Mouse (Mus musculus): Measurements from ENCODE around the gene Idnk. TPM values are rescaled to one million over a fixed set of nuclear protein-coding genes. Genes with fewer than 3 reads are reported as not detected.
"Not testable (repeated sequence)": the region's sequence is repeated elsewhere in the genome, so short reads cannot be mapped to it uniquely, and the experiment has no call there.

Idnk gene
- total and polyA plus RNA-seq, 2 experiments from 2014 or later: 18.4 to 54.3 TPM

- H3K27me3 ChIP-seq (ENCODE audit: insufficient read depth, low read length): no peaks in the 10 kb centered on the region
- no peaks in the 10 kb centered on the region for H3K9me3 ChIP-seq (ENCODE audit: low read length)
- peak overlapping the region; percentile 100 for H3K9ac ChIP-seq (replicated peaks; ENCODE audit: low read length, poor library complexity, severe bottlenecking)
- H3K4me3 ChIP-seq (ENCODE audit: low read depth, low read length): peak overlapping the region; percentile 92
- peak overlapping the region; percentile 87 for H3K4me2 ChIP-seq (ENCODE audit: low read depth, low read length, poor library complexity, severe bottlenecking)
- no peak; the same call in 1 of the 2 replicates for TF ChIP-seq CTCF (IDR thresholded peaks at IDR 0.05)
- H3K36me3 ChIP-seq (ENCODE audit: insufficient read depth, low read length): no peaks in the 10 kb centered on the region
- under 1% methylated on average over 47 of the region's 83 CpGs for WGBS
- 0 out of 2 replicates have a peak, but pooled peaks cover 3% of the 10 kb centered on the region for H3K4me1 ChIP-seq (ENCODE audit: insufficient read depth, low read length)
- H3K27ac ChIP-seq (ENCODE audit: low read depth, low read length): peak overlapping the region; percentile 100
- peak; percentile 98 for DNase-seq (ENCODE audit: low spot score)
- peak; percentile 97 for ATAC-seq (ENCODE audit: low FRiP score)
Observed at GRCm38 (mm10) chr13:58128768-58129671, 28.4 kb upstream of the Idnk start.

- 0 out of 2 replicates have a peak, but pooled peaks cover 3% of the 10 kb centered on the region for H3K4me1 ChIP-seq (ENCODE audit: insufficient read depth, low read length)
- H3K36me3 ChIP-seq (ENCODE audit: insufficient read depth, low read length): no peaks in the 10 kb centered on the region
- ATAC-seq (ENCODE audit: low FRiP score) (no peak), DNase-seq (ENCODE audit: low spot score) (no peak)
- H3K9ac ChIP-seq (replicated peaks; ENCODE audit: low read length, poor library complexity, severe bottlenecking): peak overlapping the region; percentile 100
- H3K27ac ChIP-seq (ENCODE audit: low read depth, low read length): peak overlapping the region; percentile 100
- H3K27me3 ChIP-seq (ENCODE audit: insufficient read depth, low read length): no peaks in the 10 kb centered on the region
- WGBS: 22% methylated on average over 4 of the region's 4 CpGs
- TF ChIP-seq CTCF (IDR thresholded peaks at IDR 0.05): no peak
- no peaks in the 10 kb centered on the region for H3K9me3 ChIP-seq (ENCODE audit: low read length)
- peak overlapping the region; percentile 92 for H3K4me3 ChIP-seq (ENCODE audit: low read depth, low read length)
- peak overlapping the region; percentile 87 for H3K4me2 ChIP-seq (ENCODE audit: low read depth, low read length, poor library complexity, severe bottlenecking)
Observed at GRCm38 (mm10) chr13:58129687-58130246, 27.7 kb upstream of the Idnk start.

GRCm38 (mm10) chr13:58131692-58132091 lies 25.8 kb upstream of the Idnk start:
- Histone ChIP-seq H3K9ac (replicated peaks; ENCODE audit: low read length, poor library complexity, severe bottlenecking) (no peak overlapping the region), H3K9me3 (ENCODE audit: low read length) (no peaks in the 10 kb centered on the region), H3K27ac (ENCODE audit: low read depth, low read length) (no peak overlapping the region), H3K27me3 (ENCODE audit: insufficient read depth, low read length) (no peaks in the 10 kb centered on the region), H3K4me1 (ENCODE audit: insufficient read depth, low read length) (no peaks in the 10 kb centered on the region), H3K4me2 (ENCODE audit: low read depth, low read length, poor library complexity, severe bottlenecking) (no peak overlapping the region), H3K4me3 (ENCODE audit: low read depth, low read length) (no peak overlapping the region), H3K36me3 (ENCODE audit: insufficient read depth, low read length) (no peaks in the 10 kb centered on the region)
- no peak for TF ChIP-seq CTCF (IDR thresholded peaks at IDR 0.05)
- no peak for DNase-seq (ENCODE audit: low spot score)
- WGBS: 63% methylated on average over 3 of the region's 3 CpGs
- ATAC-seq (ENCODE audit: low FRiP score): no peak

- not testable (repeated sequence) for H3K4me2 ChIP-seq (ENCODE audit: low read depth, low read length, poor library complexity, severe bottlenecking); H3K36me3 ChIP-seq (ENCODE audit: insufficient read depth, low read length); H3K27me3 ChIP-seq (ENCODE audit: insufficient read depth, low read length); ATAC-seq (ENCODE audit: low FRiP score); H3K9me3 ChIP-seq (ENCODE audit: low read length); H3K27ac ChIP-seq (ENCODE audit: low read depth, low read length); H3K4me3 ChIP-seq (ENCODE audit: low read depth, low read length); H3K9ac ChIP-seq (replicated peaks; ENCODE audit: low read length, poor library complexity, severe bottlenecking); H3K4me1 ChIP-seq (ENCODE audit: insufficient read depth, low read length); DNase-seq (ENCODE audit: low spot score)
- WGBS: 98% methylated on average over 8 of the region's 8 CpGs
Observed at GRCm38 (mm10) chr13:58146603-58147002, 10.8 kb upstream of the Idnk start.

- H3K4me2 ChIP-seq (ENCODE audit: low read depth, low read length, poor library complexity, severe bottlenecking): no peak overlapping the region
- no peaks in the 10 kb centered on the region for H3K36me3 ChIP-seq (ENCODE audit: insufficient read depth, low read length)
- ATAC-seq (ENCODE audit: low FRiP score) (no peak), DNase-seq (ENCODE audit: low spot score) (no peak)
- no peaks in the 10 kb centered on the region; the same call in 1 of the 2 replicates for H3K4me1 ChIP-seq (ENCODE audit: insufficient read depth, low read length)
- TF ChIP-seq CTCF (IDR thresholded peaks at IDR 0.05): no peak
- H3K27ac ChIP-seq (ENCODE audit: low read depth, low read length): no peak overlapping the region
- 78% methylated on average over 1 of the region's 1 CpGs for WGBS
- no peaks in the 10 kb centered on the region for H3K27me3 ChIP-seq (ENCODE audit: insufficient read depth, low read length)
- no peak overlapping the region for H3K4me3 ChIP-seq (ENCODE audit: low read depth, low read length)
- H3K9ac ChIP-seq (replicated peaks; ENCODE audit: low read length, poor library complexity, severe bottlenecking): no peak overlapping the region
- no peaks in the 10 kb centered on the region for H3K9me3 ChIP-seq (ENCODE audit: low read length)
Observed at GRCm38 (mm10) chr13:58147760-58148159, 9.7 kb upstream of the Idnk start.
